Mouse (Mus musculus) cerebellum, adult 18-20 months (tissue): ENCODE data around the gene Zfp28.
"Not testable (repeated sequence)": the region's sequence is repeated elsewhere in the genome, so short reads cannot be mapped to it uniquely, and the experiment has no call there.

Source experiments
- DNase-seq, 2 experiments: peaks; one replicate each; pipeline ENCODE4 v3.0.0; 2021

The Zfp28 gene

DNA sequence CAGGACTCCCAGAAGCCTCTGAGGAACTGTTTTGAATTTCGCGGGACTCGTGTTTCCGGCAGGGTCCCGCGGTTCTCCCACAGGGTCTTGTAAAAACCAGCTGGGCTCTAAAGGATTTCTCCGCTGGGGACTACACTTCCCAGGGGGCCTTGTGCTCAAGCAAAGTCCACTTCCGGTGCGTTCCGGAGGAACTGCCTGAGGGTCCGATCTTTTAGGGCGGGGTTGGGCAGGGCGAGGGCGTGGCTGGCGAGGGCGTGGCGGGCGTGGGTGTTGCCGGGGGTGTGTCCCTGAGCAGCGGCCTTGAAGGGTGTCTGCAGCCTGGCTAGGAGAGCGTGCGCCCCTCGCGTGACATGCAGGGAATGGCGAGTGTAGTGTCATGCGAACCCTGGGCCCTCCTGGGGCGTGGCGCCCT is at the start of gene Zfp28:
TSS of gene Zfp28 (plus strand) at position 252 of the 412 bp plus-strand sequence.
- DNase-seq: peak; percentile 90 to 92

- no peak for DNase-seq
Measured at GRCm38 (mm10) chr7:6339865-6340264, 43.2 kb upstream of the Zfp28 start.

- peak; percentile 82 to 87 for DNase-seq
Measured at GRCm38 (mm10) chr7:6343501-6344071, 39.5 kb upstream of the Zfp28 start, which contains the start of gene Gm3854. Gm3854 (plus strand) TSS chr7:6343759.

DNA sequence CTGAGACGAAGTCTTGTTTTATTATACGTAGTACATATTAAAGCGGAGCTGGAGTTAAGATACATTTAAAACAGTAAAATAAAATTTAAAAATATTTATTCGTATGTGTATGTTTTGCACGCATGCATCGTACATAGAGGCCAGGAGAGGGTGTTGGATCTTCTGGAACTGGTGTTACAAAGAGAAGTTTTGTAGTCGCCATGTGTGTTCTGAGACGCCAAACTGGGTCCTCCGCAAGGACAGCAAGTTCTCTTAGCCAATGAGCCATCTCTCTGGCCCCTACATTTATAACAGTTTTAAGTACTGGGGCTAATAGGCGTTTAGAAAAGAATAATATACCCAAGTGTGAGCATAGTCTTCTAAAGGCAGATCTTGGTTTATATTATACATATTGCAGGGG is 39.0 kb upstream of the Zfp28 start:
- no peak for DNase-seq

DNA sequence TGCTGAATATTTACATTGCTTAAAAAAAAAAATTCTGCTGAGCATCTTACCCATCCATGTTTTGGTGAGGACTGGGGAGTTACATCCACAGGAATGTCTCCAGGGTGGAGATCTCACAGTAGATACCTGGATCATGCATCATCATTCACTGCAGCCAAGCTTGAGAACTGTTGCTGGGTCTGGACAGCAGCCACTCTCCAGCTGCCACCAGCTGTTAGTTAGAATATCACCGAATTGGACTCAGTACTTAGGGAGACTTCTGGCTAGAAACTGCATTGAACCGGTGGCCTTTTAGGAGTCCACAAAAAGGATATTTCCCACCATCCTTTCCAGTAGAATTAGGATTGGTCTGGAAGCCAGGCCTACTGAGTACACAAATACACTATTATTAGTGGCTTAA is 25.0 kb upstream of the Zfp28 start:
- no peak for DNase-seq

- peak; percentile 24 to 56 for DNase-seq
Measured at GRCm38 (mm10) chr7:6358937-6359590, 24.0 kb upstream of the Zfp28 start.

GRCm38 (mm10) chr7:6360477-6361060 is 22.5 kb upstream of the Zfp28 start:
- DNase-seq: no peak

DNA sequence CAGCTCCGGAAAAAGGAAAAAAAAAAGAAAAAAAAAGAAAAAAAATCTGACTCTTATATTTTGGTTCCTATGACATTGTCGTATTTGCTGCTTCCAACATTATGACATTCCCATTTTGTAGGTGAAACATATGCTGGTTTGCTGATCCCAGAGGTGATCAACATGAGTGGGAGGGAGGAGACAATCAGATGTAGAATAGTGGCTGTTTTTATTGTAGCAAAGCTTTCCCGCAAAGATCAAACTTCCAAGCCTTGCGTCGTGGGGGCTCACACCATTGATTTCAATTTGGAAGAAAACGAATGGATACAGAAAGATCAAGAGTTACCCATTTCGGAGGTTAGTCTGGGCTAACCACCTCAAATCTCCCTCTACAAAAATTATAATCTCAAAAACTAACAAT is 21.3 kb upstream of the Zfp28 start:
- DNase-seq: peak in 1 of 2 experiments; percentile 27

DNA sequence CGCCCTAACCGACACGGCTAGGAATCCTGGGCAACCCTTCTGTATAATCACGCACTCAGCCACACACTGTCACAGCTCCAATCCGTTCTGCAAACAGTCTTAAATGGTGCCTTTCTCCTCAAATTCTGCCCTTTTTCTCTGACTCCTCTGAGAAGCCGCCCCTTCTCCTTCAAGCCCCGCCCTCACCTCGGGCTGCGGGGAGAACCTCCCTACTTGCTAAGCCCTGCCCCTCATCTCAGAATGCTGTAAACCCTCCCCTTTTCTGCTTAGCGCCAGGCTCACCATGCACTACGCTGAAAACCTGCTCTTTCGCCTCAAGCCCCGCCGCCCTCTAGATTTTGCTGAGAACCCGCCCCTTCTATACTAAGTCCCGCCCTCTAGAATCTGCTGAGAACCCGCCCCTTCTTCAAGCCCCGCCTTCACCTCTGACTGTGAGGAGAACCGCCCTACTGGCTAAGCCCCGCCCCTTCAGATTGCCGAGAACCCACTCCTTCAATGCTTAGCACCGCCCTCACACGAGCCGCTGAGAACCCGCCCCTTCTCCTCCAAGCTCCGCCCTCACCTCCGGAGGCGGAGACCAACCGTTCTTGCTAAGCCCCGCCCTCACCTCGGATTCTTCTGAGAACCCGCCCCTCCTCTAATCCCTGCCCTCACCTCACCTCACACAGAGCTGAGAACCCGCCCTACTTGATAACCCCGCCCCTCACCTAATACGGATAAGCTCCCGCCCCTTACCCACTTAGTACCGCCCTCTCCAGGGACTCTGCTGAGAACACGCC is 20.6 kb upstream of the Zfp28 start:
- DNase-seq: peak; percentile 99 to 100

GRCm38 (mm10) chr7:6363047-6363488 is 20.0 kb upstream of the Zfp28 start, which contains the start of gene Zfp78:
Zfp78 (plus strand) TSS chr7:6363280.
- peak in 1 of 2 experiments; percentile 91 for DNase-seq

DNA sequence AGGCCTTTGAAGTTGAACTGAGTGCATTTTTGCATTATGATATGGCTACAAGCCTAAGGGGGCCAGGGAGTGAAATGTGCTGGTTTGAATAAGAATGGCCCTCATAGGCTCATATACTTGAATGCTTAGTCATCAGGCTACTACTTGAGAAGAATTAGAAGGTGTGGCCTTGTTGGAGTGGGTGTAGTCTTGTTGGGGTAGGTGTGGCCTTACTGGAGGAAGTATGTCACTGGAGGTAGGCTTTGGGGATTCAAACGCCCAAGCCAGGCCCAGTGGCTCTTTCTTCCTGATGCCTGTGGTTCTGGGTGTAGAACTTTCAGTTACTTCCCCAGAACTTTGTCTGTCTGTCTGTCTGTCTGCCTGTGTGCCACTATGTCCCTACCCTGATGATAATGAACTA is 18.3 kb upstream of the Zfp28 start:
- no peak for DNase-seq

DNA sequence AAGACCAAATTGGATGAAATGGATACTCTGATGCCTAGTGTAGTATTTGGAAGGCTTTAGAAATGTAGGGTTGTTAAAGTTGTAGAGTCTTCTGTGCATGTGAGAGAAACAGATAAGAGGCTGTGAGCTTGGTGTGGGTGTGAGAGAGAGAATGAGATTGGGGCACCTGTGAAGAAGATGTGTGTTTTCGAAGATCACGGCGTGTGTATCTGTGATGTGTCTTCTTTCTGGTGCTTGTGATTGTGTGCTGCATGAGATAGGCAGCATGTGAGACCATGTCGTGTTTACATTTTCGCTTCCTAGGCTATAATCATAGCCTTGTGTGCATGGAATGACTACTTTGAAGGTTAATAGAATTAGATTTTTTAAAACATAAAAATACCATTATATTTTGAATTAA is 15.9 kb upstream of the Zfp28 start:
- DNase-seq: no peak

- DNase-seq: not testable (repeated sequence)
Measured at GRCm38 (mm10) chr7:6368146-6368545, 14.9 kb upstream of the Zfp28 start.

DNA sequence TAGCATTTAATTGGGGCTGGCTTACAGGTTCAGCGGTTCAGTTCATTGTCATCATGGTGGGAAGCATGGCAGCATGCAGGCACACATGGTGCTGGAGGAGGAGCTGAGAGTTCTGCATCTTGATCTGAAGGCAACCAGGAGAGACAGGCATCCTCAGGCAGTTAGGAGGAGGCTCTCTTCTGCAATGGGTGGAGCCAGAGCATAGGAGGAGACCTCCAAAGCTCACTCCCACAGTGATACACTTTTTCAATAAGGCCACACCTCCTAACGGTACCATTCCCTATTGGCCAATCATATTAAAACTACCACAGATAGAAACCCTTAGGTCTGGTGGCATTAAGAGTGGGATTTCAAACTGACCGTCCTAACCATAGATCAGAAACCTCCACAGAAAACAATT is 13.6 kb upstream of the Zfp28 start:
- no peak for DNase-seq

GRCm38 (mm10) chr7:6372993-6373392 is 10.1 kb upstream of the Zfp28 start:
- DNase-seq: no peak

DNA sequence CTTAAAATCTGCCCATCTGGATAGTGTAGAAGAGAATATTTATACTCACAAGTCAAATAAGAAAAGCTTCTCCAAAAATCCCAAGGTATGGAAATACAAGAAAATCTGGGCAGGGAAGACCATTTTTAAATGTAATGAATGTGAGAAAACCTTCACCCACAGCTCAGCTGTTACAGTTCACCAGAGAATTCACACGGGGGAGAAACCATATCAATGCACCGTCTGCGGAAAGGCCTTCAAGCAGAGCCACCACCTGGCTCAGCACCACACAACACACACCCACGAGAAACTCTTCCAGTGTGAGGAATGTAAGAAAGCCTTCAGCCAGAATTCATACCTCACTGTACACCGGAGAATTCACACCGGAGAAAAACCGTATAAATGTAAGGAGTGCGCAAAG is 4.7 kb upstream of the Zfp28 start:
- no peak for DNase-seq

DNA sequence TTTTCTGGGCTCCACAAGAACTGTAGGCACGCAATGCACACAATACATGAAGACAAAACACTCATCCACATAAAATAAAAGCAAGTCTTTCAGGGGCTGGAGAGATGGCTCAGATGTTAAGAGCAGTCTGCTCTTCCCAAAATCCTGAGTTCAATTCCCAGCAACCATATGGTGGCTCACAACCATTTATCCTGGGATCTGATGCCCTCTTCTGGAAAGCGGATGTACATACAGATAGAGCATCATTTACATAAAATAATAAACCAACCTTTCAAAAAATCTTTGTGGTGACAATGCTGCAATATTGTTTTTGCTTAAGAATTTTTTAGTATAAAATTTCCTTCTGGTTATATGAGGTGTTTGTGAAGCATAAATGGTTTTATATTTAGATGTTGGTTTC is 1.7 kb upstream of the Zfp28 start:
- DNase-seq: no peak

- DNase-seq: no peak
Measured at GRCm38 (mm10) chr7:6384011-6384410, 916 bp downstream of the Zfp28 start.

- no peak for DNase-seq
Measured at GRCm38 (mm10) chr7:6386995-6387394, 3.9 kb downstream of the Zfp28 start.

DNA sequence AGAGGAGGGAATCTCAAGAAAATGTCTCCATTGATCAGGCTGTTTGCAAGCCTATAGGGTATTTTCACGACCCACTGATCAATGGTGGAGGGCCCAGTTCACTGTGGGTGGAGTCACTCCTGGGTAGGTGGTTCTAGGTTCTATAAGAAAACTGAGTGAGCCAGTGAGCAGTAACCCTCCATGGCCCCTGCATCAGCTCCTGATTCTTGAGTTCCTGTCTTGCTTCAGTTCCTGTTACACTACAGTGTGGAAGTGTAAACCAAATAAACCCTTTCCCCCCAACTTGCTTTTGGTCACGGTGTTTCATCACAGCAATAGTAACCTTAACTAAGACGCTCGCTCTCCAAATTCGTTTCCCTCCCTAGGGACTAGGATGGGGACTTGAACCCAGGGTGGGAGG is 5.9 kb downstream of the Zfp28 start:
- DNase-seq: no peak

GRCm38 (mm10) chr7:6389449-6389848 is 6.4 kb downstream of the Zfp28 start:
- no peak for DNase-seq

- DNase-seq: peak; percentile 76 to 83
Measured at GRCm38 (mm10) chr7:6397996-6398975, 15.2 kb downstream of the Zfp28 start, which contains the start of gene Smim17. Smim17 (plus strand) TSS chr7:6398715.
